Mouse (Mus musculus) lung, adult 2 months (tissue): ENCODE data around the gene Snrnp40.

Experiments
- CTCF ChIP-seq: fragments of 200-500 bp; IDR thresholded peaks from 2 replicates; pipeline ENCODE4 v1.5.1; 2011; ENCODE audit warnings: mild to moderate bottlenecking, low read length, control low read depth; ENCODE audit not compliant: insufficient read depth
- POLR2A ChIP-seq: fragments of 200-500 bp; IDR thresholded peaks from 2 replicates; pipeline ENCODE4 v1.6.1; 2011; ENCODE audit warnings: low read depth, mild to moderate bottlenecking, control low read depth, low read length, borderline replicate concordance; ENCODE audit errors: extremely low read depth

GRCm38 (mm10) chr4:130357946-130358345 lies 2.0 kb upstream of the Snrnp40 start:
- no peak for TF ChIP-seq CTCF
- TF ChIP-seq POLR2A = no peak
